Mouse (Mus musculus) small intestine, adult 2 months (tissue): ENCODE measurements around the gene Gm45213. TPM values are rescaled to one million over a fixed set of nuclear protein-coding genes. Genes with fewer than 3 reads are reported as not detected.

Experiments
- H3K27ac ChIP-seq: fragments of 200-500 bp; 2 replicates; pipeline ENCODE4 v1.5.1; 2012; ENCODE audit warnings: low read depth, low read length, control low read depth, inconsistent platforms; ENCODE audit not compliant: insufficient read depth
- H3K27me3 ChIP-seq: fragments of 200-500 bp; 2 replicates; pipeline ENCODE4 v1.6.1; 2012; ENCODE audit warnings: mild to moderate bottlenecking, moderate library complexity, low read length, inconsistent platforms; ENCODE audit not compliant: control insufficient read depth, insufficient read depth
- H3K36me3 ChIP-seq: fragments of 200-500 bp; 2 replicates; pipeline ENCODE4 v1.6.1; 2012; ENCODE audit warnings: mild to moderate bottlenecking, low read length, control low read depth, inconsistent platforms; ENCODE audit not compliant: control insufficient read depth, insufficient read depth
- H3K4me1 ChIP-seq: fragments of 200-500 bp; 2 replicates; pipeline ENCODE4 v1.6.1; 2012; ENCODE audit warnings: low read length, inconsistent platforms, mixed read lengths; ENCODE audit not compliant: control insufficient read depth, insufficient read depth, insufficient read length
- H3K4me3 ChIP-seq: fragments of 200-500 bp; 2 replicates; pipeline ENCODE4 v1.5.1; 2012; ENCODE audit warnings: low read depth, mild to moderate bottlenecking, control low read depth, inconsistent platforms, low read length, moderate library complexity
- CTCF ChIP-seq: fragments of 200-500 bp; IDR thresholded peaks from 2 replicates; pipeline ENCODE4 v1.5.1; 2012; ENCODE audit warnings: low read depth, mild to moderate bottlenecking, control low read depth, inconsistent platforms, low read length, moderate library complexity, mixed read lengths; ENCODE audit not compliant: insufficient replicate concordance, insufficient read length; ENCODE audit errors: extremely low read depth
- POLR2A ChIP-seq: fragments of 200-500 bp; IDR thresholded peaks from 2 replicates; pipeline ENCODE4 v1.6.1; 2012; ENCODE audit warnings: low read depth, mild to moderate bottlenecking, control low read depth, inconsistent platforms, low read length, moderate library complexity
- WGBS: fragments of 180-500 bp; shearing (Covaris S2); methylation state at CpG from one replicate; pipeline ENCODE4 v1.1.7; 2018; 5-methylcytosine and 5-hydroxymethylcytosine counted together
- polyA plus RNA-seq: library from polyadenylated mRNA; depleted of rRNA; stranded (reverse); fragments of >200 nt; gene quantifications from 2 replicates; pipeline ENCODE4 v1.2.3, GENCODE M21; 2012; rRNA removed

Gm45213 gene
- not detected in 2 replicates for polyA plus RNA-seq

GRCm38 (mm10) chr7:66043552-66044459 is at the start of gene Gm45213:
Gm45213 (plus strand) TSS chr7:66043602.
- TF ChIP-seq POLR2A (no peak), CTCF (no peak)
- Histone ChIP-seq H3K4me3 (no peak within 1 kb of the TSS), H3K36me3 (no peaks in the 10 kb centered on the region), H3K27me3 (no peaks in the 10 kb centered on the region), H3K4me1 (no peaks in the 10 kb centered on the region), H3K27ac (no peak within 1 kb of the TSS)
- WGBS, result 77% methylated on average over 10 of the region's 10 CpGs

- Histone ChIP-seq H3K4me3 (no peak overlapping the region), H3K27ac (no peak overlapping the region), H3K36me3 (no peaks in the 10 kb centered on the region), H3K27me3 (no peaks in the 10 kb centered on the region), H3K4me1 (no peaks in the 10 kb centered on the region; the same call in 1 of the 2 replicates)
- 89% methylated on average over 16 of the region's 16 CpGs for WGBS
- TF ChIP-seq CTCF (no peak), POLR2A (no peak)
Observed at GRCm38 (mm10) chr7:66001035-66001754, 42.2 kb upstream of the Gm45213 start.

- Histone ChIP-seq H3K27me3 (no peaks in the 10 kb centered on the region), H3K36me3 (no peaks in the 10 kb centered on the region), H3K27ac (no peak overlapping the region), H3K4me3 (no peak overlapping the region), H3K4me1 (no peaks in the 10 kb centered on the region; the same call in 1 of the 2 replicates)
- 29% methylated on average over 3 of the region's 3 CpGs for WGBS
- TF ChIP-seq CTCF (no peak), POLR2A (no peak)
Observed at GRCm38 (mm10) chr7:66001797-66002196, 41.6 kb upstream of the Gm45213 start.

DNA sequence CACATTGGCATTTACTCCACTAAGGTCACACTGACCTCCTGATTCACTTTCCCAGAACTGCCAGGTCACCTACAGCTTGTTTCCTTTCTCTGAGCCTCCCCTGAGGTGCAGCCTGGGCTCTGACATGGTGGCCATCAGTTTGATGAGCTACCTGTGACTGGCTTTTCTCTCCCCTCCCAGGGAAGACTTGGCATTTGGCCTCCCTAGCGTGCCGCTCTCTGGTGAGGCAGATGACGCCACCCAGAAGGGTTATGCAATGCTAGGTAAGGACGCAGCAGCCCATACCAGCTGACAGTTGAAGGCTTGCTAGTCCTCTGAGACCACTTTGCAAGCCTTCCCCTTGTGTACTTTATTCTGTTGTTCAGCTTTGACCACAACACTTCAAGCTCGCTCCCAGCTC is 40.0 kb upstream of the Gm45213 start:
- Histone ChIP-seq H3K4me3 (no peak overlapping the region), H3K27ac (no peak overlapping the region), H3K27me3 (no peaks in the 10 kb centered on the region), H3K4me1 (no peaks in the 10 kb centered on the region; the same call in 1 of the 2 replicates), H3K36me3 (no peaks in the 10 kb centered on the region)
- WGBS, result 87% methylated on average over 5 of the region's 5 CpGs
- TF ChIP-seq POLR2A (no peak), CTCF (no peak)

GRCm38 (mm10) chr7:66003865-66004638 is 39.4 kb upstream of the Gm45213 start:
- TF ChIP-seq CTCF (no peak), POLR2A (no peak)
- Histone ChIP-seq H3K27ac (no peak overlapping the region), H3K4me3 (no peak overlapping the region), H3K27me3 (no peaks in the 10 kb centered on the region), H3K36me3 (no peaks in the 10 kb centered on the region), H3K4me1 (no peaks in the 10 kb centered on the region; the same call in 1 of the 2 replicates)
- WGBS, result 63% methylated on average over 13 of the region's 13 CpGs

DNA sequence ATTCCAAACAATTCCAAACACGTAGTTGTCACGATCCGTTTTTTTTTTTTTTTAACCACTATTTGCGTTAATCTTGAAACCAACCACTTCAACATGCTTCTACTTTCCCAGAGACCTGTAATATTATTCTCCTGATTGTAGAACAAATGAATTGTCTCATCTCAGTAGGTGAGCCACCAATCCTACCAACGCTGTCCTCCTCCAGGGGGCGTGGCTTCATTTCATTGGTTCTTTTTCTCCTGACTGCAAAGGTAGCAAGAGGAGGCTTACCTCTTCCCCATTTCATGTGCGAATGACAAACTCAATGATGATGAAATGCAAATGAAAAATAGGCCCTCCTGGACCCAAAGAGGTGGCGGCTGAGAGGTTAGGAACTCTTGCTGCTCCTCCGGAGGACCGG is 38.3 kb upstream of the Gm45213 start:
- no peaks in the 10 kb centered on the region for H3K27me3 ChIP-seq
- no peak for TF ChIP-seq CTCF
- TF ChIP-seq POLR2A, result no peak
- WGBS, result 87% methylated on average over 10 of the region's 10 CpGs
- no peak overlapping the region for H3K4me3 ChIP-seq
- no peaks in the 10 kb centered on the region for H3K36me3 ChIP-seq
- H3K27ac ChIP-seq, result no peak overlapping the region
- no peaks in the 10 kb centered on the region; the same call in 1 of the 2 replicates for H3K4me1 ChIP-seq
